8 mouse cellular contexts compared by ENCODE assay signal in the genomic region with DNA sequence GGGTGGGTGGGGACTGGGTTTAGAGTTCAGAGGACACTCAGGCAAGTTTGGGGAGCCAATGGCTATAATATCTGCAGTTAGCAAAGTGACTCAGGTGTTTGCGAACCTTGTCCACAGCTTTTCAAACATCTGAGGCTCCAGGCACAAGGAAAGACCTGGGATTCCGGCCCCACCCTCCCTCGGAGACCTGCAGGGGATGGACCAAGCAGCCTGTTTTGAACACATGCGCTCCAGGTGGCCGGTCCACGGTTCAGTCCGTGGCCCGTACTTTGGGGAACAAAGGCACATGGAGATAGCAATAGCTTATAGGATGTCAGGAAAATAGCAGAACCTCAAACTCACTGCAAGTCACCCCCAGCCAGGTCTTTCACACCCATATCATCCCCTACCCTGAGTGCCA. TPM values are rescaled to one million over a fixed set of nuclear protein-coding genes. Genes with fewer than 3 reads are reported as not detected.
A peak's percentile ranks its signal among the peaks of the same experiment; 100 is the strongest.
DNase-seq lines count a peak whose midpoint lies in the region; ATAC-seq and TF ChIP-seq lines count a peak whose summit lies in the region.

No protein-coding gene starts in this region.

- intact Hi-C loops in heart, adult 2 months (cut with DNase I) = no loop called here

- ATAC-seq in forebrain, embryonic 16.5 days = no peak

- peak overlapping the region; percentile 94 for H3K4me2 ChIP-seq in forebrain, embryonic 16.5 days (ENCODE audit: low read length)

- no peaks in the 10 kb centered on the region; the same call in 1 of the 2 replicates for H3K36me3 ChIP-seq in heart, adult 2 months (ENCODE audit: control insufficient read depth, insufficient read depth, low read length)
- peaks cover 58% of the 10 kb centered on the region for H3K36me3 ChIP-seq in E14TG2a.4 (ENCODE audit: insufficient read depth, low read length)
- peaks cover 3% of the 10 kb centered on the region for H3K36me3 ChIP-seq in forebrain, embryonic 16.5 days (ENCODE audit: control insufficient read depth, insufficient read depth)
- peaks cover 8% of the 10 kb centered on the region; the same call in 1 of the 2 replicates for H3K36me3 ChIP-seq in liver, adult 2 months (ENCODE audit: control insufficient read depth, insufficient read depth, low read length)
- peaks cover 7% of the 10 kb centered on the region for H3K36me3 ChIP-seq in small intestine, adult 2 months (ENCODE audit: control insufficient read depth, insufficient read depth, low read length)

- H3K4me3 ChIP-seq in heart, adult 2 months = peak overlapping the region; percentile 60
- peak overlapping the region; percentile 100 for H3K4me3 ChIP-seq in E14TG2a.4 (replicated peaks; ENCODE audit: low read length)
- peak overlapping the region; percentile 83 for H3K4me3 ChIP-seq in forebrain, embryonic 16.5 days (replicated peaks; ENCODE audit: low read length)
- H3K4me3 ChIP-seq in liver, adult 2 months (ENCODE audit: insufficient read depth, low read depth, low read length) = peak overlapping the region; percentile 72
- H3K4me3 ChIP-seq in small intestine, adult 2 months (ENCODE audit: low read depth, low read length) = peak overlapping the region; percentile 92

- peaks cover 3% of the 10 kb centered on the region for H3K4me1 ChIP-seq in heart, adult 2 months (ENCODE audit: control insufficient read depth, insufficient read depth, low read length)
- peaks cover 75% of the 10 kb centered on the region for H3K4me1 ChIP-seq in E14TG2a.4 (replicated peaks; ENCODE audit: low read depth, low read length)
- H3K4me1 ChIP-seq in forebrain, embryonic 16.5 days (replicated peaks; ENCODE audit: control insufficient read depth, insufficient read depth, low read length) = peaks cover 17% of the 10 kb centered on the region
- peaks cover 8% of the 10 kb centered on the region for H3K4me1 ChIP-seq in liver, adult 2 months (ENCODE audit: control insufficient read depth, insufficient read depth, low read length)
- H3K4me1 ChIP-seq in small intestine, adult 2 months (ENCODE audit: control insufficient read depth, insufficient read depth, insufficient read length, low read length) = peaks cover 6% of the 10 kb centered on the region

- no peak for DNase-seq in heart, adult 2 months
- no peak for DNase-seq in heart, adult 9 months (ENCODE audit: low spot score in 2 of 2)
- DNase-seq in liver, adult 2 months (ENCODE audit: extremely low read depth, low read depth, low spot score) = peak; percentile 17
- DNase-seq in natural killer cell, adult 2 months (ENCODE audit: low spot score in 2 of 2) = no peak
- DNase-seq in layer of hippocampus, adult 18-20 months (ENCODE audit: low spot score in 2 of 2) = no peak

- no peak for TF ChIP-seq POLR2A in heart, adult 2 months (IDR thresholded peaks at IDR 0.05; ENCODE audit: insufficient read depth, low read depth, low read length)
- no peak for TF ChIP-seq POLR2A in liver, adult 2 months (IDR thresholded peaks at IDR 0.05; ENCODE audit: extremely low read depth, insufficient read depth, low read length)
- no peak for TF ChIP-seq POLR2A in small intestine, adult 2 months (IDR thresholded peaks at IDR 0.05; ENCODE audit: low read depth, low read length)

- TF ChIP-seq CTCF in heart, adult 2 months (IDR thresholded peaks at IDR 0.05) = no peak
- no peak for TF ChIP-seq CTCF in E14TG2a.4 (conservative IDR thresholded peaks at IDR 0.05; ENCODE audit: low read length)
- TF ChIP-seq CTCF in liver, adult 2 months (IDR thresholded peaks at IDR 0.05; ENCODE audit: low read depth, low read length) = no peak
- TF ChIP-seq CTCF in small intestine, adult 2 months (IDR thresholded peaks at IDR 0.05; ENCODE audit: extremely low read depth, insufficient read length, insufficient replicate concordance, low read depth, low read length) = no peak

- 6% methylated on average over 8 of the region's 8 CpGs for WGBS in heart, adult 2 months
- 11% methylated on average over 8 of the region's 8 CpGs for WGBS in forebrain, embryonic 16.5 days
- WGBS in liver, adult 2 months = 4% methylated on average over 8 of the region's 8 CpGs
- 3% methylated on average over 8 of the region's 8 CpGs for WGBS in small intestine, adult 2 months

- H3K9me3 ChIP-seq in E14TG2a.4 (ENCODE audit: low read length) = no peaks in the 10 kb centered on the region
- no peaks in the 10 kb centered on the region for H3K9me3 ChIP-seq in forebrain, embryonic 16.5 days (ENCODE audit: control insufficient read depth, low read length)

- H3K27ac ChIP-seq in heart, adult 2 months = peak overlapping the region; percentile 89
- H3K27ac ChIP-seq in forebrain, embryonic 16.5 days (ENCODE audit: low read length) = no peak overlapping the region
- H3K27ac ChIP-seq in liver, adult 2 months (replicated peaks; ENCODE audit: insufficient read depth, low read depth, low read length) = no peak overlapping the region
- peak overlapping the region; percentile 83; the same call in 1 of the 2 replicates for H3K27ac ChIP-seq in small intestine, adult 2 months (ENCODE audit: insufficient read depth, low read depth, low read length)

- TF ChIP-seq EP300 in heart, adult 2 months (IDR thresholded peaks at IDR 0.05; ENCODE audit: insufficient read depth, low read depth, low read length) = no peak

- no peaks in the 10 kb centered on the region for H3K27me3 ChIP-seq in heart, adult 2 months (ENCODE audit: control insufficient read depth, insufficient read depth, low read length)
- H3K27me3 ChIP-seq in E14TG2a.4 (ENCODE audit: insufficient read depth, low read length) = no peaks in the 10 kb centered on the region
- no peaks in the 10 kb centered on the region for H3K27me3 ChIP-seq in forebrain, embryonic 16.5 days (replicated peaks; ENCODE audit: control insufficient read depth, insufficient read depth, low read length)
- H3K27me3 ChIP-seq in liver, adult 2 months (ENCODE audit: control insufficient read depth, insufficient read depth, low read length) = no peaks in the 10 kb centered on the region
- H3K27me3 ChIP-seq in small intestine, adult 2 months (ENCODE audit: control insufficient read depth, insufficient read depth, low read length) = no peaks in the 10 kb centered on the region

- peaks cover 2% of the 10 kb centered on the region; the same call in 1 of the 2 replicates for H3K79me2 ChIP-seq in heart, adult 2 months (replicated peaks; ENCODE audit: control insufficient read depth, insufficient read depth, low read length)
- peaks cover 12% of the 10 kb centered on the region; the same call in 1 of the 2 replicates for H3K79me2 ChIP-seq in liver, adult 2 months (ENCODE audit: control insufficient read depth, insufficient read depth, low read length)

- peak overlapping the region; percentile 87 for H3K9ac ChIP-seq in heart, adult 2 months (ENCODE audit: low read depth, low read length)
- peak overlapping the region; percentile 93 for H3K9ac ChIP-seq in forebrain, embryonic 16.5 days (replicated peaks; ENCODE audit: low read depth, low read length)
- peak overlapping the region; percentile 93 for H3K9ac ChIP-seq in liver, adult 2 months (ENCODE audit: low read depth, low read length)

RNA-seq across cellular contexts. Expression of gene Zfp64, which starts 1.0 kb away (rescaled TPM):
- total RNA-seq in heart, adult 2 months (2021) = 1 to 10 TPM; 6.6 to 7.8 TPM
- polyA plus RNA-seq in heart, adult 2 months (2012; rRNA removed) = 10.1 and 10.5 TPM in 2 replicates
- polyA plus RNA-seq in forebrain, embryonic 16.5 days (2015; fragmentation: Nextera tagmentation; extraction: Ambion mirVana) = 32.7 and 33.3 TPM in 2 replicates
- total RNA-seq in liver, adult 2 months (2014; rRNA removed) = 5.6 and 7.2 TPM in 2 replicates
- 13.5 and 14.3 TPM in 2 replicates for polyA plus RNA-seq in liver, adult 2 months (2012; rRNA removed)
- polyA plus RNA-seq in small intestine, adult 2 months (2012; rRNA removed) = 16.2 and 24.1 TPM in 2 replicates
- total RNA-seq in layer of hippocampus, adult 18-20 months (2021) = 10 to 100 TPM; 15.4 to 16.3 TPM

Comparison
In these comparisons a context has a peak if more than half of its experiments do, and no peak if none do; other contexts are left out.
1. H3K27ac ChIP-seq: peak in heart, adult 2 months (single experiment) and small intestine, adult 2 months (single experiment); none in forebrain, embryonic 16.5 days (single experiment) and liver, adult 2 months (single experiment).
2. Peak in every context shown above with its lines, with median percentiles within 50 percentile points of each other: H3K4me3 ChIP-seq and H3K9ac ChIP-seq.